Comparison of ENCODE assay signal across 8 mouse cellular contexts in the genomic region with DNA sequence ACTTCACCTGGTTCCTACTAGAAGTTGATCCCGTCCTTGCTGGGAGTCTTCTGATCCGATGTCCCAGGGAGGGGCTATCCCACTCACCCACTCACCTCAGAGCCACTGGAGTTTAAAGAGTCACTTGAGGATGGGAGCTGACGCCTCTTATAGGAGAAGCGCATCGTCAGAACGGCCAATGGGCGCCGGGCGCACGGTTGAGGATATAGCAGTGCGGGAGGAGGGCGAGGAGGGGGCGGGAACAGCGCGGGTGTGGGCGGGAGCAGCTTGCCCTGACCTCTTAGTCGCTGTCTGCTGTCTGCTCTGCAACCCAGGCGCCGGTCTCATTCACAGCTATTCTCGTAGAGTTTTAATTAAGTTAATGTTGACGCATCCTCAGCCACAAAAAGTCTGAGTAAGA. TPM values are rescaled to one million over a fixed set of nuclear protein-coding genes. Genes with fewer than 3 reads are reported as not detected.
A peak's percentile ranks its signal among the peaks of the same experiment; 100 is the strongest.
DNase-seq lines count a peak whose midpoint lies in the region; ATAC-seq lines count a peak whose summit lies in the region.

No protein-coding gene starts in this region.

- H3K27me3 ChIP-seq in forebrain, embryonic 15.5 days, result peaks cover 5% of the 10 kb centered on the region; the same call in 1 of the 2 replicates
- peaks cover 42% of the 10 kb centered on the region for H3K27me3 ChIP-seq in liver, embryonic 13.5 days

- no peak for ATAC-seq in forebrain, embryonic 15.5 days (replicated peaks)
- ATAC-seq in liver, embryonic 13.5 days (ENCODE audit: low read depth), result no peak
- ATAC-seq in activated CD4-positive, CD25-positive, alpha-beta regulatory T cell, adult 4 months, result no peak

- H3K4me2 ChIP-seq in forebrain, embryonic 15.5 days (replicated peaks), result peak overlapping the region; percentile 29
- 0 out of 2 replicates have a peak overlapping the region, but pooled peaks have one; percentile 0 for H3K4me2 ChIP-seq in liver, embryonic 13.5 days

- H3K4me1 ChIP-seq in forebrain, embryonic 15.5 days, result peaks cover 11% of the 10 kb centered on the region; the same call in 1 of the 2 replicates
- H3K4me1 ChIP-seq in liver, embryonic 13.5 days (replicated peaks), result no peaks in the 10 kb centered on the region

- H3K4me3 ChIP-seq in forebrain, embryonic 15.5 days, result no peak overlapping the region
- H3K4me3 ChIP-seq in liver, embryonic 13.5 days (replicated peaks), result no peak overlapping the region

- H3K9ac ChIP-seq in forebrain, embryonic 15.5 days (replicated peaks), result no peak overlapping the region
- H3K9ac ChIP-seq in liver, embryonic 13.5 days, result no peak overlapping the region

- 1% methylated on average over 21 of the region's 21 CpGs for WGBS in forebrain, embryonic 15.5 days
- 3% methylated on average over 21 of the region's 21 CpGs for whole genome bisulfite sequencing in liver, embryonic 13.5 days (ENCODE audit: insufficient replicate concordance)

- H3K36me3 ChIP-seq in forebrain, embryonic 15.5 days, result no peaks in the 10 kb centered on the region
- no peaks in the 10 kb centered on the region for H3K36me3 ChIP-seq in liver, embryonic 13.5 days

- no peak overlapping the region for H3K27ac ChIP-seq in forebrain, embryonic 15.5 days (replicated peaks)
- H3K27ac ChIP-seq in liver, embryonic 13.5 days, result no peak overlapping the region

- H3K9me3 ChIP-seq in forebrain, embryonic 15.5 days, result no peaks in the 10 kb centered on the region
- H3K9me3 ChIP-seq in liver, embryonic 13.5 days (replicated peaks), result no peaks in the 10 kb centered on the region

- peak; percentile 45 to 54 for DNase-seq in cerebellum, postnatal 10 days
- DNase-seq in cerebellum, adult 9-10 months, result no peak
- DNase-seq in ES-CJ7 (ENCODE audit: low read depth, low spot score), result peak; percentile 46
- no peak for DNase-seq in liver, embryonic 13.5 days
- no peak for DNase-seq in layer of hippocampus, adult 8-10 months (ENCODE audit: low spot score in 2 of 2)
- no peak for DNase-seq in spleen, adult 18-20 months

RNA-seq across cellular contexts. Expression of a gene that starts 5.1 kb away (rescaled TPM):
- 0.46 and 2.9 TPM in 2 replicates for polyA plus RNA-seq in forebrain, embryonic 15.5 days (2015; fragmentation: Nextera tagmentation; extraction: Ambion mirVana)
- polyA plus RNA-seq in liver, embryonic 13.5 days (2015; fragmentation: Nextera tagmentation; extraction: Ambion mirVana), result not detected in 2 replicates
- under 1 TPM in 1 of 2 experiments, not detected in 1; 0.99 TPM for polyA plus RNA-seq in activated CD4-positive, CD25-positive, alpha-beta regulatory T cell, adult 4 months (2017; shearing (Covaris generic))
- 1 to 10 TPM in 1 of 4 experiments, under 1 TPM in 1, not detected in 2; 0.25 to 2.3 TPM for total RNA-seq in layer of hippocampus, adult 8-10 months (2022)

RNA-seq across cellular contexts. Expression of a gene that starts 27.6 kb away (rescaled TPM):
- polyA plus RNA-seq in forebrain, embryonic 15.5 days (2015; fragmentation: Nextera tagmentation; extraction: Ambion mirVana), result 28.4 and 29.4 TPM in 2 replicates
- polyA plus RNA-seq in liver, embryonic 13.5 days (2015; fragmentation: Nextera tagmentation; extraction: Ambion mirVana), result 6.8 and 7.5 TPM in 2 replicates
- 10 to 100 TPM; 17.9 to 18.3 TPM for polyA plus RNA-seq in activated CD4-positive, CD25-positive, alpha-beta regulatory T cell, adult 4 months (2017; shearing (Covaris generic))
- 10 to 100 TPM; 47.2 to 59.9 (median 51.2) TPM for total RNA-seq in layer of hippocampus, adult 8-10 months (2022)

RNA-seq across cellular contexts. Expression of a gene that starts 43.2 kb away (rescaled TPM):
- polyA plus RNA-seq in forebrain, embryonic 15.5 days (2015; fragmentation: Nextera tagmentation; extraction: Ambion mirVana), result 19.6 and 22.8 TPM in 2 replicates
- 17.2 and 20.3 TPM in 2 replicates for polyA plus RNA-seq in liver, embryonic 13.5 days (2015; fragmentation: Nextera tagmentation; extraction: Ambion mirVana)
- 10 to 100 TPM; 17.6 to 18.9 TPM for polyA plus RNA-seq in activated CD4-positive, CD25-positive, alpha-beta regulatory T cell, adult 4 months (2017; shearing (Covaris generic))
- 10 to 100 TPM; 10.8 to 12.7 (median 11.2) TPM for total RNA-seq in layer of hippocampus, adult 8-10 months (2022)

RNA-seq across cellular contexts. Expression of a gene that starts 48.2 kb away (rescaled TPM):
- polyA plus RNA-seq in forebrain, embryonic 15.5 days (2015; fragmentation: Nextera tagmentation; extraction: Ambion mirVana), result not detected in 2 replicates
- 1.1 and 1.2 TPM in 2 replicates for polyA plus RNA-seq in liver, embryonic 13.5 days (2015; fragmentation: Nextera tagmentation; extraction: Ambion mirVana)
- not detected for polyA plus RNA-seq in activated CD4-positive, CD25-positive, alpha-beta regulatory T cell, adult 4 months (2017; shearing (Covaris generic))
- not detected for total RNA-seq in layer of hippocampus, adult 8-10 months (2022)

Comparison
In these comparisons a context has a peak if more than half of its experiments do, and no peak if none do; other contexts are left out.
1. DNase-seq: peak in cerebellum, postnatal 10 days (2 of 2) and ES-CJ7 (single experiment); none in cerebellum, adult 9-10 months (single experiment), liver, embryonic 13.5 days (single experiment), layer of hippocampus, adult 8-10 months (0 of 2) and spleen, adult 18-20 months (0 of 2).